Comparison of ENCODE assay signal across 7 mouse cellular contexts in the genomic region with DNA sequence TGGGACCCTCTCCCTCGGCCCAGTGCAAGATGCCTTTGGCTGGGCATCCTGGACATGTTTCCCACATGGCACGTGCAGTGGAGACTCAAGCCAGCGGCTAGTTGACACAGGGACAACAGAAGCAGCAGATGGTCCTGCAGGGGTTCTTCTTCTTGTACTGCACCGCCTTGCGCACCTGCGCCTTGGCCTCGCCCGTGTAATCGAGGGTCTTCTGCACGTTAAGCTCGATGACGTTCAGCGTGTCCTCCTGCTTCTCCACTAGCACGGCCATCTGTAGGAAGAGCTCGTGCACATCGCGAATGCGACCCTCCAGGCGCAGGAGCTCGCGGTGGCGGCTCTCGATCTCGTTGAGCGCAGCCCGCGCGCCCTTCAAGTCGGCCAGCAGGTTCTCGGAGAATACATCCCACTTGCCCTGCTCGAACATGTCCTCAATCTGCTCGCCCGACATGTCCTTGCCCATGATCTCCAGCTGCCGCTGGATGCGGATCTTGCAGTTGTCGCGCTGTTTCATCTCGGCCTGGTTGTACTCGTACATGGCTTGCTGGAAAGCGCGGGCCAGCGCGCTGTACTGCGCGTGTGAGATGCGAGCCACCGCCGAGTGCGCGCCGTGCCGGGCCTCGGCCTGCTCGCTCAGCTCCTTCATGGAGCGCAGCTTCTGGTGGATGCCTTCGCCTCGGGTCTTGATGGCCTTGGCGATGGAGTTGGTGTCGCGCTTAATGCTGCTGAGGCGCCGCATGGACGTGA. TPM values are rescaled to one million over a fixed set of nuclear protein-coding genes. Genes with fewer than 3 reads are reported as not detected.
DNase-seq lines count a peak whose midpoint lies in the region; ATAC-seq and TF ChIP-seq lines count a peak whose summit lies in the region.

No protein-coding gene starts in this region.

- no peak overlapping the region for H3K4me3 ChIP-seq in thymus, adult 2 months (ENCODE audit: control insufficient read depth, insufficient read depth, low read length)
- peak overlapping the region; percentile 42 for H3K4me3 ChIP-seq in embryonic facial prominence, embryonic 15.5 days (replicated peaks)
- H3K4me3 ChIP-seq in hindbrain, embryonic 13.5 days, result peak overlapping the region; percentile 47

- no peaks in the 10 kb centered on the region for H3K36me3 ChIP-seq in thymus, adult 2 months (ENCODE audit: control insufficient read depth, insufficient read depth, low read length)
- H3K36me3 ChIP-seq in embryonic facial prominence, embryonic 15.5 days, result no peaks in the 10 kb centered on the region
- no peaks in the 10 kb centered on the region for H3K36me3 ChIP-seq in hindbrain, embryonic 13.5 days

- H3K27me3 ChIP-seq in thymus, adult 2 months (ENCODE audit: control insufficient read depth, insufficient read depth, low read length), result no peaks in the 10 kb centered on the region; the same call in 1 of the 2 replicates
- H3K27me3 ChIP-seq in embryonic facial prominence, embryonic 15.5 days, result peaks cover 14% of the 10 kb centered on the region
- H3K27me3 ChIP-seq in hindbrain, embryonic 13.5 days, result peaks cover 53% of the 10 kb centered on the region

- peaks cover 3% of the 10 kb centered on the region; the same call in 1 of the 2 replicates for H3K4me1 ChIP-seq in thymus, adult 2 months (replicated peaks; ENCODE audit: control insufficient read depth, insufficient read depth, low read length)
- peaks cover 10% of the 10 kb centered on the region; the same call in 1 of the 2 replicates for H3K4me1 ChIP-seq in embryonic facial prominence, embryonic 15.5 days
- peaks cover 7% of the 10 kb centered on the region for H3K4me1 ChIP-seq in hindbrain, embryonic 13.5 days (replicated peaks)

- intact Hi-C loops in left cerebral cortex, postnatal 4 days (cut with DNase I), result no loop called here

- TF ChIP-seq POLR2A in thymus, adult 2 months (IDR thresholded peaks at IDR 0.05; ENCODE audit: control insufficient read depth, extremely low read depth, insufficient read depth, low read length, poor library complexity), result no peak

- H3K4me2 ChIP-seq in embryonic facial prominence, embryonic 15.5 days (replicated peaks), result peak overlapping the region; percentile 66
- H3K4me2 ChIP-seq in hindbrain, embryonic 13.5 days, result peak overlapping the region; percentile 65

- 27% methylated on average over 63 of the region's 63 CpGs for WGBS in thymus, adult 2 months
- WGBS in embryonic facial prominence, embryonic 15.5 days, result 11% methylated on average over 63 of the region's 63 CpGs
- WGBS in hindbrain, embryonic 13.5 days, result 7% methylated on average over 63 of the region's 63 CpGs

- H3K9ac ChIP-seq in embryonic facial prominence, embryonic 15.5 days, result peak overlapping the region; percentile 3; the same call in 1 of the 2 replicates
- H3K9ac ChIP-seq in hindbrain, embryonic 13.5 days, result peak overlapping the region; percentile 69

- H3K9me3 ChIP-seq in embryonic facial prominence, embryonic 15.5 days (replicated peaks), result no peaks in the 10 kb centered on the region
- H3K9me3 ChIP-seq in hindbrain, embryonic 13.5 days, result no peaks in the 10 kb centered on the region

- peak; percentile 53; the same call in 1 of the 2 replicates for TF ChIP-seq CTCF in thymus, adult 2 months (IDR thresholded peaks at IDR 0.05; ENCODE audit: borderline replicate concordance, control insufficient read depth, extremely low read depth, insufficient read depth, low read length, poor library complexity)

- no peak overlapping the region for H3K27ac ChIP-seq in thymus, adult 2 months (ENCODE audit: control insufficient read depth, insufficient read depth, low read length)
- no peak overlapping the region for H3K27ac ChIP-seq in embryonic facial prominence, embryonic 15.5 days (replicated peaks)
- peak overlapping the region; percentile 1; the same call in 1 of the 2 replicates for H3K27ac ChIP-seq in hindbrain, embryonic 13.5 days

- DNase-seq in thymus, adult 2 months, result no peak
- DNase-seq in thymus, postnatal 36 days, result no peak
- peak; percentile 54 for DNase-seq in left cerebral cortex, postnatal 4 days
- peak; percentile 72 for DNase-seq in neural tube, embryonic 10.5 days (ENCODE audit: extremely low spot score, low spot score)
- DNase-seq in Muller cell, postnatal 12 days (ENCODE audit: inconsistent ontology term), result no peak

- ATAC-seq in embryonic facial prominence, embryonic 15.5 days (ENCODE audit: insufficient number of reproducible peaks, low FRiP score, low TSS enrichment, low read depth), result peak; percentile 57; the same call in 1 of the 2 replicates
- peak; percentile 95 for ATAC-seq in hindbrain, embryonic 13.5 days (ENCODE audit: low FRiP score)

RNA-seq across cellular contexts. Expression of a gene that starts 22.9 kb away (rescaled TPM):
- 10.5 and 11.1 TPM in 2 replicates for polyA plus RNA-seq in thymus, adult 2 months (2012; rRNA removed)
- 5.6 and 6.8 TPM in 2 replicates for polyA plus RNA-seq in embryonic facial prominence, embryonic 15.5 days (2015; fragmentation: Nextera tagmentation; extraction: Ambion mirVana)
- polyA plus RNA-seq in hindbrain, embryonic 13.5 days (2015; fragmentation: Nextera tagmentation; extraction: Ambion mirVana), result 1.2 and 1.3 TPM in 2 replicates
- 1 to 10 TPM; 1.3 to 2.1 TPM for total RNA-seq in left cerebral cortex, postnatal 4 days (2021)

Comparison
In these comparisons a context has a peak if more than half of its experiments do, and no peak if none do; other contexts are left out.
1. DNase-seq: peak in left cerebral cortex, postnatal 4 days (single experiment) and neural tube, embryonic 10.5 days (single experiment); none in thymus, adult 2 months (single experiment), thymus, postnatal 36 days (0 of 2) and Muller cell, postnatal 12 days (single experiment).